Mouse (Mus musculus) embryonic fibroblast, embryonic 13.5 days (primary cell): ENCODE data around the gene Mansc1.

Experiments used
- CTCF ChIP-seq: IDR thresholded peaks from 2 replicates; pipeline ENCODE4 v1.5.1; 2011; ENCODE audit warnings: mild to moderate bottlenecking, control low read depth, low read length, moderate library complexity, borderline replicate concordance; ENCODE audit not compliant: insufficient read depth
- POLR2A ChIP-seq: IDR thresholded peaks from 2 replicates; pipeline ENCODE4 v1.6.1; 2011; ENCODE audit warnings: low read depth, mild to moderate bottlenecking, control low read depth, low read length, moderate library complexity

DNA sequence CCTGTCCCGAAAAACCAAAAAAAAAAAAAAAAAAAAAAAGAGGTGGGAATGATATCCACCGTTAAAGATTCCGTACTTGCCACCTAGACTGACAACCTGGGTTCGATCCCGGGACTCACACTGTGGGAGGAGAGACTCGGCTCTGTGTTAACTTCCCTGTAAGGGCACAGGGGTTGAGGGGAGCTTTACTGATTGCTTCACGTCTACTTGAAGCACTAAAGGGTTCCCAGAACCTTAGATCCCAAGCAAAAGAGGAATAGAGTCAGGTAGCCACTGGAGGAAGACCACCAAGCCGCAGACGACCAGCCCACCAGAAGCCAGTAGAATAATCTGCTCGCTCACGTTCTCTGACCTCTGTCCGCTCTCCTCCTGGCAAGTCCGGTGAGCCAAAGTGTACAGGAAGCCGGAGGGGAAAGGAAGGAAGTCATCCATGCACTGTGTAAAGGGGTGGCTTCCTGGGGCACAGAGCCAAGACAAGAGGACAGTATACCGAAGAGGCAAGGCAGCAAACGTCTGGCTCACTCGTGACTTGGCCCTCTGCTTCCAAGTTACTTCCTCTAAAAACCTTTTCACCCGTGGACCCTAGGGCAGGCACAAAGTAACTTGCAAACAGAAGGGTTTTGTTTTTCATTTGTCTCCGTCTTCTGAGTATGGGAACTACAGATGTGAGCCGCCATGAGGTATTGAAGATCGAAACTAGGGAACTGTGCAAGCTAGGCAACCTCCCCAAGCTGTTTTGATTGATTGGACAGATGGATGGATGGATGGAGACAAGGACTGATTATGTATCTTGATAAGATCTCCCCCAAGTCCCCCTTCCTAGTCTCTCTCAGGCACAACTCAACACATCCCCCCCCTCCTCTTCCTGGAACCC lies 37.5 kb downstream of the Mansc1 start:
- TF ChIP-seq CTCF: no peak
- TF ChIP-seq POLR2A: no peak
